Mouse (Mus musculus) C2C12 (cell line): ENCODE results near the gene Emp2.

Source experiments
- CTCF ChIP-seq: IDR thresholded peaks from one replicate; pipeline ENCODE4 v1.5.1; 2011; ENCODE audit not compliant: control insufficient read depth, insufficient read depth, insufficient read length
- FOSL1 ChIP-seq: IDR thresholded peaks from one replicate; pipeline ENCODE4 v1.8.0; 2011; ENCODE audit warnings: mild to moderate bottlenecking, low read length; ENCODE audit not compliant: poor library complexity, insufficient read depth, severe bottlenecking
- MYOD1 ChIP-seq: IDR thresholded peaks from one replicate; pipeline ENCODE4 v1.6.1; 2011; ENCODE audit warnings: low read depth; ENCODE audit not compliant: control insufficient read depth, insufficient read length
- USF1 ChIP-seq: IDR thresholded peaks from one replicate; pipeline ENCODE4 v1.6.1; 2011; ENCODE audit warnings: low read depth, mild to moderate bottlenecking, control low read depth, moderate library complexity

- no peak for TF ChIP-seq CTCF
- no peak for TF ChIP-seq USF1
- TF ChIP-seq FOSL1, result no peak
- TF ChIP-seq MYOD1, result no peak
Observed at GRCm38 (mm10) chr16:10349876-10350275, 36.1 kb upstream of the Emp2 start.
